Mouse (Mus musculus): ENCODE measurements around the gene Wdr1.
"Not testable (repeated sequence)": the region's sequence is repeated elsewhere in the genome, so short reads cannot be mapped to it uniquely, and the experiment has no call there.

The Wdr1 gene

DNA sequence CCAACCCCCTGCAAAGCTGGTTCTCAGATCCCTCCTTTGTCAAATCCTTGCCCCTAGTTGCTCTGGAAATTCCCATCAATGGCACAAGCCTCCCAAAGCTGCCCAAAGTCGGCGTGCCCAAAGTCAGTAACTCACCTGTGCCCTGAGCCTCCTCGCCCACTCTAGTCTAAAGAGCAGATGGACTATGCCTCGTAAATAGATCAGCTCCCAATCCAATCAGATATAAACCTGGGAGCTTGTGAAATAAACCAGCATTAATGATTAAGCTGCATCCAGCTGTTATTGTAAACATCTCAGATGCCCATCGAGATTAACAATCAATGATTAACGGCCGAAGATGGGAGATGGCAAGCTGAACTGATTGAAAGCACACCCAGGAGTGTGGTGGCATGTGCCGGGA lies 71.3 kb downstream of the Wdr1 start:
- no peak for DNase-seq

DNA sequence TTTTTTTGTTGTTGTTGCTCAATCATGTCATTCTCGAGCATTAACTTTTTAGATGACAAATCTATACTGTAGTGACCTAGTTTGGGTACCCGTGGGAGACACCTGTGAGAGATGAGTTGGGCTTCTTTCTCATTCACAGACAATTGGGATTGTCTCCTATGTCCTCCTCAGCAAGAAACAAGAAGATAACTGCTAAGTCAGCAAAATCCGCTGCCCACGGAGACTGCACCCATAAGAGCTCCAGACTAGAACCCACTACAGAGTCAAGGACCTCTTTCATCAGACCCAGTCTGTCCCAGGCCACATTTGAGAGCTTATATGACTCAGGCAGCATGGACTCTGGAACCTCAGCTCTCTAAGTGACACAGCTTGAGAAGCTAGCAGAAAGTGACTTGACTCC lies 73.3 kb downstream of the Wdr1 start:
- DNase-seq: no peak

DNA sequence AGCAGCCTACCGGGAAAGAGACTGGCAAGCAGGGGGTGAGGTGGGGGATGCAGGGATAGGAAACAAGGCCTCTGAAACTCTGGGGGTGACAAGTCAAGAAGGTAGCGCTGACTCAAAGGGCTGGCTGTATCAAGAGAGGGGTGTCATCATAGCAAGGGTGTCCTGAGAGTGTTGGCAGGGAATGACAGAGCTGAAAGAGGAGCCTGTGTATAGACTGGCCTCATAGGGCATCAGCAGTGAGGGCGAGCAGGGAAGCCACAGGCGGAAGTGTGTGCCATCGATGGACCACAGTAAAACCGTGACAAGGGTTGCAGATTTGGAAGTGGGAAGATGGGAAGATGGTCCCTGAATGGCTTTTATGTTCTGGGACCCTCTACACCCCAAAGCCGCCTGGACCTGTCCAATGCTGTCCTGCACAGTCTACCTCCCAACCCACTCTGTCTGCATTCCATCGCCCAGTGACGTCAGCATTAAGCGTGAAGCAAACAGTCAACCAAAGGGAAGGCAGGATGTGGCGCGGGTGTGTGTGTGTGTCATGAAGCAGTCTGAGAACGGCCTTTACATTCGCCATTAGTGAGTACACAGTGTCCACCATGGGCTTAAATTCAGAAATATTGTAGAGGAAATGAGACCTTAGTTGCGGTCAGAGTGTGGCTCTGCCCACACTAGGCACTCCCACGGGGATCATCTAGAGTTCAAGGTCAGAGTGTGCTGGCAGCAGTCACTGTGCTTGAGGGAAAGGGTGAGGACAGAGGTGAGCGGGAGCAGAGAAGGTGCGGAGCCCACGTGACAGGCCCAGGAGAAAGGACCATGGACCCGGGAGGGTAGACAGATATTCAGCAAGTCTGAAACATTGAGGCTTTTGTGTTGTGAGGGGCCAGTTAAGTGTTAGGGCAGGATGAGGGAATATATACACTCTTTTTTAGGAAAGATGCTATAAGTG lies 74.1 kb downstream of the Wdr1 start:
- DNase-seq: no peak

DNA sequence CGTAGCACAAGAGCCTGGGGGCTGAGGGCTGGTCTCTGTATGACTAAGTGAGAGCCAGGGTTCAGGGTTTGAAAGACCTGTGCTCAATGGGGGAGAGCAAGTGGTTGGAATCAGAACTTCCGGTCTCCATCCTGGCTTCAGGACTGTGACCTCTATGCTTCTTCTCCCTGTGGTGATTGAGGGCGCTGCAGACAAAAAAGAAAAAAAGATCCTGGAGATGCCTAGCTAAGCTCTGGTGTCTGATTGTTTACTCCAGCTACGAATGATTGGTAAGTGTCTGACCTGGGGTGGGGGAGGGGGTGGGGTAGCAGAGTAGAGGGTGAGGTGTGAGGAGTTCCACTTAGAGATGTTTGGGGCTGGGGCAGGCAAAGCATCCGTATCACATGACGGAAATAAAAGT lies 75.0 kb downstream of the Wdr1 start:
- DNase-seq: no peak

- no peak for DNase-seq
Observed at GRCm38 (mm10) chr5:38487247-38487646, 75.8 kb downstream of the Wdr1 start.

- DNase-seq: no peak
Observed at GRCm38 (mm10) chr5:38485946-38486345, 77.1 kb downstream of the Wdr1 start.

DNA sequence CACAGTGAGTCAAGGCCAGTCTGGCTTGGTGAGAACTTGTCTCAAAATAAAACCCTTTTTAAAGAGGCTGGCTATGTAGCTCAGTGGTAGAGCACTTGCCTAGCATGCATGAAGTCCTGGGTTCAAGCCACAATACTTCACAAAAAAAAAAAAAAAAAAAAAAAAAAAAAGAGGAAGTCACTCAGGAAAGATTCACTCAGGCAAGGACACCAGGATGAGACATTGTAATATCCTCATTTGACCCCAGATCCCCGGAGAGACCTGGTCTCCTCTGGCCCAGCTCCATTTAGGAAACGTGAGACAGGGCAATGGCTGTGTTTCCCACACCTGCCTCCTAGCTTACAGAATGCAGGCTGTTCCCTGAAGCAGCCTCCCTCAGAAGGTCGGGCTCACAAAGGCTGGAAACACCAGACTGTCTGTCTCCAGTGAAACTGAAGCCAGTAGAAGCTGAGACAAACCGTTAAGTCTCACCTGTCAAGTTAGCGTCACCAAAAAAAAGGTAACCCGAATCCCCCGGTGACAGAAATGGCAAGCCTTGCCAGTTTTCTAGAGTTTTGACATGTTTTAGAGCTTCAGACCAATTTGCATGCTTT lies 79.4 kb downstream of the Wdr1 start:
- no peak for DNase-seq

DNA sequence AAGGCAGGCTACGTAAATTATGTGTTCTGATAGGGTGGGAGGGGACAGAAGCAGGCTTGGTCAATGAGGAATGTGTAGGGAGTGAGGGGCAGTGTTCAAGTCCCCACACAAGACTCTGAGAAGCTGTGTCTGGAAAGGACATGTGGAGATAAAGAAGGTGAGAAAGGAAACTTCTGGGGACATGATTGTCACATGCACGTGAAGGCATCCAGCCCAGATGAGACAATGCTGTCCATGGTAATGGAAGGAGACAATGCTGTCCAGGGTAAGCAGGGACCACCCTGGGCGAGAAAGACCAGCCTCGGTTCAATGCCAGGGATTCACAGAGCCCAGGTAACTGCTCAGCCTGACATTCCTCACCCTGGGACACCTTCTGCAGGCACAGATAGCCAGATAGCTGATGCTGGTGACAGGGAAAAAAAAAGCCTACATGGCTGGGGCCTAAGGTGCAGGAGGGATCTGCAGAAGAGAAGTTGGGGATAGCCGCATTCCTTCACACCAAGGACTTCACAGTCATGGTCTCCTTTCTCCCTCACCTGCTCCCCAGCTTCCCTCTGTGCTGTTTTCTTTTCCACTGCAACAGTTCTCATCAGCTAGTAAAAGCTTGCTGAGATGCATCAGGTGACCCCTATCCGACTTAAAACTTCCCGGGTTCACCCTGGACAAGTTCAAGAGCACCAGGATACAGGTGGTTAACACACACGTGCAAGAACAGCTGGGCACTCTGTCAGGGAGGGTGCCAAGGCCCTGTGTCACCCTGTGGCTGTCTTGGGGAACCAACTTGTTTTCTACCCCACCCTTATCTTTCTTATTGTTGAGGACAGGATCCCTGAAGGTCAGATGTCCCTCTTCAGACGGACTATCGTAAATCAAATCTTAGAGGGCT lies 82.0 kb downstream of the Wdr1 start:
- no peak for DNase-seq

GRCm38 (mm10) chr5:38479908-38480725 lies 82.9 kb downstream of the Wdr1 start:
- peak; percentile 65 for DNase-seq

- not testable (repeated sequence) for DNase-seq
Observed at GRCm38 (mm10) chr5:38479545-38479907, 83.5 kb downstream of the Wdr1 start.

DNA sequence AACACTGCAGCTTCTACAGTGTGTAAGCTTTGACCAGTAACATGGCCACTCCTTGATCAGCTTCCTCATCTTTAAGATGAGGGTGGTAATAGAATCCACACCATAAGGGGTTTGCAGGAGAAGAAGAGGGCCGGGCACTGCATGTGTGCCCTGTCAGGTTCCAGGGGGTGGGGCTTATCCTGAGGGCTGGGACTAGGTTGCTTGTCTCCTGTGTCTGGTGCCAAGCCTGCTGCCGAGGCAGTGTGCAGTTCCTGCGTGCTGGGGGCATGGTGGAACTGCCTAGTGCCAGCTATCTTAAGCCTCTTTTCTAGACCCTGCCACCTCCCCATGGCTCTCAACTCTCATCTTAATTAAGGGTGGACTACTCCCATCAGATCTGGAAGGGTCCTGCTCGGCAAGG lies 84.0 kb downstream of the Wdr1 start:
- DNase-seq: peak; percentile 37

- DNase-seq: no peak
Observed at GRCm38 (mm10) chr5:38477731-38478445, 85.1 kb downstream of the Wdr1 start.

DNA sequence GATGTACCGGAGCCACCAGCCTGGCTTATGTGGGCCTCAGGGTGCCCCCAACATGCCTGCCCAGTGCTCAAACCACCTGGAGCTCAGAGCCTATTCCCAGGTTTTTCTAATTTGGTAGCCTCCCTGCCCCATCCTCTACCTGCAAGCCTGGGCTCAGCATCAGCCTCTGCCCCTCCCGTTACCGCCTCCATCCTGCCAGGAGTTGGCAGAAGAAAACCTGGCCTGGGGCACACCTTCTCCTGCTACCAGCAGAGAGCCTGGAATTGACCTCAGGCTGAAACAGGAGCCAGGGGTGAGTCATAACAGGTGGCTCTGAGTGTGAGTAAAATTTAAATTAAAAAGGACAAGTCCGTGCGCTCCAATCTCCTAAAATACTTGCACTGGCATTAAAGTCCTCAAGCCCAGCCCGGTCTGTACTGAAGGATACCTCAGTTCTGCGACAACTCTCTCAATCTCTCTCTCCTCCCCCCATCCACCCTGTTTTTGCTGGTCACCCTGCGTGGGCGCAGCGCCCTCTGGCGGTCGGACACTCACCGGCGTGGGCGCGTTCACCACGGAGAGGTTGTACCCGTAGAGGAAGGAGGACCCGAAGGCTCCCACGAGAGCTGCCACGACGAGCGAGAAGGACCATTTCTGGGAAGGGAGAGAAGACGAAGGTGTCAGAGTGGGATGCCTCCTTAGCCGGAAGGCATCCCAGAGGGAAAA lies 86.0 kb downstream of the Wdr1 start:
- no peak for DNase-seq
